Mouse (Mus musculus): ENCODE measurements around the gene Pxmp4. TPM values are rescaled to one million over a fixed set of nuclear protein-coding genes. Genes with fewer than 3 reads are reported as not detected.

The Pxmp4 gene
- polyA plus RNA-seq, 1 experiment from 2014 or later = 13.0 TPM

GRCm38 (mm10) chr2:154633039-154633742 lies 29.7 kb upstream of the Pxmp4 start:
- Histone ChIP-seq H3K4me1 (no peaks in the 10 kb centered on the region), H3K9ac (no peak overlapping the region), H3K36me3 (ENCODE audit: poor library complexity, severe bottlenecking) (peaks cover 80% of the 10 kb centered on the region), H3K27ac (no peak overlapping the region), H3K4me2 (no peak overlapping the region), H3K27me3 (no peaks in the 10 kb centered on the region), H3K4me3 (no peak overlapping the region), H3K9me3 (replicated peaks) (peaks cover 3% of the 10 kb centered on the region)
- ATAC-seq = no peak
- 94% methylated on average over 5 of the region's 5 CpGs for WGBS

- Histone ChIP-seq H3K9ac (no peak overlapping the region), H3K4me2 (no peak overlapping the region), H3K27me3 (no peaks in the 10 kb centered on the region), H3K4me1 (no peaks in the 10 kb centered on the region), H3K36me3 (ENCODE audit: poor library complexity, severe bottlenecking) (peaks cover 78% of the 10 kb centered on the region), H3K27ac (no peak overlapping the region), H3K9me3 (replicated peaks) (no peaks in the 10 kb centered on the region), H3K4me3 (no peak overlapping the region)
- ATAC-seq = no peak
- 93% methylated on average over 16 of the region's 16 CpGs for WGBS
Observed at GRCm38 (mm10) chr2:154632203-154632780, 28.8 kb upstream of the Pxmp4 start.

GRCm38 (mm10) chr2:154630531-154630930 lies 27.0 kb upstream of the Pxmp4 start:
- Histone ChIP-seq H3K4me2 (no peak overlapping the region), H3K4me3 (no peak overlapping the region), H3K9me3 (replicated peaks) (no peaks in the 10 kb centered on the region), H3K36me3 (ENCODE audit: poor library complexity, severe bottlenecking) (peaks cover 74% of the 10 kb centered on the region), H3K4me1 (no peaks in the 10 kb centered on the region), H3K9ac (no peak overlapping the region), H3K27ac (no peak overlapping the region), H3K27me3 (no peaks in the 10 kb centered on the region)
- no peak for ATAC-seq
- 83% methylated on average over 5 of the region's 5 CpGs for whole genome bisulfite sequencing

GRCm38 (mm10) chr2:154624137-154624536 lies 20.6 kb upstream of the Pxmp4 start:
- Histone ChIP-seq H3K4me2 (no peak overlapping the region), H3K4me1 (no peaks in the 10 kb centered on the region), H3K9ac (no peak overlapping the region), H3K9me3 (replicated peaks) (no peaks in the 10 kb centered on the region), H3K27me3 (no peaks in the 10 kb centered on the region), H3K4me3 (no peak overlapping the region), H3K36me3 (ENCODE audit: poor library complexity, severe bottlenecking) (peaks cover 66% of the 10 kb centered on the region), H3K27ac (no peak overlapping the region)
- ATAC-seq = no peak

- no peaks in the 10 kb centered on the region for H3K4me1 ChIP-seq
- 83% methylated on average over 5 of the region's 5 CpGs for WGBS
- H3K27ac ChIP-seq = no peak overlapping the region
- H3K4me3 ChIP-seq = no peak overlapping the region
- H3K36me3 ChIP-seq (ENCODE audit: poor library complexity, severe bottlenecking) = peaks cover 49% of the 10 kb centered on the region
- ATAC-seq = no peak
- no peak overlapping the region for H3K4me2 ChIP-seq
- no peak overlapping the region for H3K9ac ChIP-seq
- H3K9me3 ChIP-seq (replicated peaks) = no peaks in the 10 kb centered on the region
- H3K27me3 ChIP-seq = no peaks in the 10 kb centered on the region
Observed at GRCm38 (mm10) chr2:154621684-154622083, 18.2 kb upstream of the Pxmp4 start.

GRCm38 (mm10) chr2:154617061-154617460 lies 13.6 kb upstream of the Pxmp4 start:
- Histone ChIP-seq H3K9ac (no peak overlapping the region), H3K4me1 (peaks cover 23% of the 10 kb centered on the region), H3K36me3 (ENCODE audit: poor library complexity, severe bottlenecking) (peaks cover 9% of the 10 kb centered on the region; the same call in 1 of the 2 replicates), H3K4me3 (no peak overlapping the region), H3K27me3 (no peaks in the 10 kb centered on the region), H3K4me2 (no peak overlapping the region), H3K27ac (no peak overlapping the region), H3K9me3 (replicated peaks) (no peaks in the 10 kb centered on the region)
- ATAC-seq = no peak
- WGBS = 92% methylated on average over 3 of the region's 3 CpGs

- H3K36me3 ChIP-seq (ENCODE audit: poor library complexity, severe bottlenecking) = no peaks in the 10 kb centered on the region; the same call in 1 of the 2 replicates
- no peaks in the 10 kb centered on the region for H3K27me3 ChIP-seq
- no peak overlapping the region for H3K4me3 ChIP-seq
- H3K4me1 ChIP-seq = peaks cover 23% of the 10 kb centered on the region
- H3K4me2 ChIP-seq = no peak overlapping the region
- H3K27ac ChIP-seq = no peak overlapping the region
- 98% methylated on average over 5 of the region's 5 CpGs for WGBS
- H3K9ac ChIP-seq = no peak overlapping the region
- no peaks in the 10 kb centered on the region for H3K9me3 ChIP-seq (replicated peaks)
- no peak for ATAC-seq
Observed at GRCm38 (mm10) chr2:154615674-154616073, 12.2 kb upstream of the Pxmp4 start.

- Histone ChIP-seq H3K27me3 (no peaks in the 10 kb centered on the region), H3K4me1 (peaks cover 23% of the 10 kb centered on the region), H3K9ac (no peak overlapping the region), H3K27ac (0 out of 2 replicates have a peak overlapping the region, but pooled peaks have one; percentile 11), H3K4me2 (peak overlapping the region; percentile 69), H3K9me3 (replicated peaks) (no peaks in the 10 kb centered on the region), H3K36me3 (ENCODE audit: poor library complexity, severe bottlenecking) (no peaks in the 10 kb centered on the region; the same call in 1 of the 2 replicates), H3K4me3 (no peak overlapping the region)
- no peak for ATAC-seq
- 68% methylated on average over 19 of the region's 19 CpGs for WGBS
Observed at GRCm38 (mm10) chr2:154614841-154615576, 11.5 kb upstream of the Pxmp4 start.

GRCm38 (mm10) chr2:154613118-154614115 lies 9.9 kb upstream of the Pxmp4 start, which contains the start of the genes Zfp341 and 4930519P11Rik:
Zfp341 (plus strand) TSS chr2:154613297.
4930519P11Rik (minus strand) TSS chr2:154613437.
- Histone ChIP-seq H3K9me3 (replicated peaks) (no peaks in the 10 kb centered on the region), H3K4me1 (peaks cover 23% of the 10 kb centered on the region), H3K4me3 (peak within 1 kb of the TSS; percentile 56), H3K27ac (peak within 1 kb of the TSS; percentile 98), H3K36me3 (ENCODE audit: poor library complexity, severe bottlenecking) (no peaks in the 10 kb centered on the region; the same call in 1 of the 2 replicates), H3K4me2 (peak within 1 kb of the TSS; percentile 69), H3K9ac (peak within 1 kb of the TSS; percentile 88), H3K27me3 (peaks cover 8% of the 10 kb centered on the region; the same call in 1 of the 2 replicates)
- WGBS = under 1% methylated on average over 66 of the region's 98 CpGs
- peak; percentile 95 for ATAC-seq

- Histone ChIP-seq H3K27me3 (peaks cover 23% of the 10 kb centered on the region), H3K4me2 (no peak overlapping the region), H3K27ac (no peak overlapping the region), H3K9ac (no peak overlapping the region), H3K4me3 (no peak overlapping the region), H3K36me3 (ENCODE audit: poor library complexity, severe bottlenecking) (no peaks in the 10 kb centered on the region), H3K4me1 (peaks cover 12% of the 10 kb centered on the region), H3K9me3 (replicated peaks) (no peaks in the 10 kb centered on the region)
- ATAC-seq = no peak
- 78% methylated on average over 10 of the region's 10 CpGs for WGBS
Observed at GRCm38 (mm10) chr2:154609050-154609767, 5.7 kb upstream of the Pxmp4 start.

GRCm38 (mm10) chr2:154606965-154607364 lies 3.5 kb upstream of the Pxmp4 start:
- 83% methylated on average over 1 of the region's 1 CpGs for WGBS

More at GRCm38 (mm10) chr2:154606965-154607364, 3.5 kb upstream of the Pxmp4 start:
- Histone ChIP-seq H3K4me3 (no peak overlapping the region), H3K9ac (no peak overlapping the region), H3K4me2 (no peak overlapping the region), H3K27ac (no peak overlapping the region), H3K36me3 (ENCODE audit: poor library complexity, severe bottlenecking) (no peaks in the 10 kb centered on the region), H3K9me3 (replicated peaks) (no peaks in the 10 kb centered on the region), H3K27me3 (peaks cover 23% of the 10 kb centered on the region), H3K4me1 (peaks cover 9% of the 10 kb centered on the region)
- no peak for ATAC-seq
